Mouse (Mus musculus) liver, embryonic 11.5 days (tissue): ENCODE measurements around the gene Nova2. TPM values are rescaled to one million over a fixed set of nuclear protein-coding genes. Genes with fewer than 3 reads are reported as not detected.
A peak's percentile ranks its signal among the peaks of the same experiment; 100 is the strongest.

Experiments
- ATAC-seq: fragments of 200-750 bp; cut with Nextera tagmentation; replicated peaks from 2 replicates; pipeline ENCODE4 v1.8.0; 2017; ENCODE audit warnings: moderate number of reproducible peaks, mild to moderate bottlenecking, moderate TSS enrichment, moderate library complexity; ENCODE audit not compliant: low FRiP score
- DNase-seq: peaks from one replicate; pipeline ENCODE4 v3.0.0-alpha.2; 2017; ENCODE audit warnings: low spot score
- H3K27ac ChIP-seq: fragments of 300-500 bp; sonication (generic); 2 replicates; pipeline ENCODE4 v1.5.1; 2014; ENCODE audit warnings: mild to moderate bottlenecking, low read depth, low read length, control low read depth
- H3K27me3 ChIP-seq: fragments of 300-500 bp; sonication (generic); replicated peaks from 2 replicates; pipeline ENCODE4 v1.6.1; 2014; ENCODE audit warnings: low read length, mixed read lengths; ENCODE audit not compliant: control insufficient read depth, insufficient read depth
- H3K36me3 ChIP-seq: fragments of 300-500 bp; sonication (generic); 2 replicates; pipeline ENCODE4 v1.6.1; 2014; ENCODE audit warnings: mild to moderate bottlenecking, low read length, moderate library complexity, mixed read lengths; ENCODE audit not compliant: control insufficient read depth, insufficient read depth
- H3K4me1 ChIP-seq: fragments of 300-500 bp; sonication (generic); replicated peaks from 2 replicates; pipeline ENCODE4 v1.6.1; 2014; ENCODE audit warnings: low read length, mixed read lengths; ENCODE audit not compliant: control insufficient read depth, insufficient read depth
- H3K4me2 ChIP-seq: fragments of 300-500 bp; sonication (generic); 2 replicates; pipeline ENCODE4 v1.6.1; 2014; ENCODE audit warnings: mild to moderate bottlenecking, control low read depth, moderate library complexity
- H3K4me3 ChIP-seq: fragments of 300-500 bp; sonication (generic); 2 replicates; pipeline ENCODE4 v1.5.1; 2014; ENCODE audit warnings: low read depth, low read length, control low read depth
- H3K9ac ChIP-seq: fragments of 300-500 bp; sonication (generic); 2 replicates; pipeline ENCODE4 v1.6.1; 2014; ENCODE audit warnings: low read depth, low read length, control low read depth
- H3K9me3 ChIP-seq: fragments of 300-500 bp; sonication (generic); 2 replicates; pipeline ENCODE4 v1.6.1; 2016; ENCODE audit warnings: low read length, inconsistent platforms, mixed read lengths; ENCODE audit not compliant: control insufficient read depth
- WGBS: fragments of 180-500 bp; shearing (Covaris S2); extraction: QIAGEN DNeasy Blood & Tissue Kit; methylation state at CpG from one replicate; pipeline ENCODE4 v1.1.7; 2014; 5-methylcytosine and 5-hydroxymethylcytosine counted together
- polyA plus RNA-seq: library from polyadenylated mRNA; unstranded; fragments of >200 nt; fragmentation: Nextera tagmentation; extraction: Ambion mirVana; gene quantifications from 2 replicates; pipeline ENCODE4 v1.2.1, GENCODE M21; 2014

The Nova2 gene
- polyA plus RNA-seq, 1 experiment from 2014 or later = 0.41 TPM

DNA sequence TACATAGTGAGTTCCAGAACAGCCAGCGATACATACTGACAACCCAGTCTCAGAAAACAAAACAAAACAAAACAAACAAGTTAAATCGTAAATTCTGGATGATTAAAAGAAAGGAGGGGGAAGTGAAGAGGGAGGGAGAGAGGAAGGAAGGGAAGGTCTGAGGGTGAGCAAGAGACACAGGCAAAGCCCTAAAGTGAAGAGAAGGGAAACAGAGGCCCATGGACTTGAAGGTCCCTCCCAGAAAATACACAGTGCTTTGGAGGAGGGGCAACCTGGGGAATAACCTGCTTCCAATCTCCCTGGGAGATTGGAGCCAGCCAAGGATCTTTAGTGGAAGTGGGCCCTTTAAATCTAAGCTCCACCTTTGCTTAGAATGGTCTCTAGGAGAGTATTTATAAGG is 61.4 kb downstream of the Nova2 start, which contains the start of gene Nanos2:
TSS of gene Nanos2 (plus strand) at position 301 of the 400 bp plus-strand sequence.
- no peak for ATAC-seq
- H3K27me3 ChIP-seq = peaks cover 35% of the 10 kb centered on the region

GRCm38 (mm10) chr7:18987747-18988146 is 62.1 kb downstream of the Nova2 start:
- ATAC-seq = no peak
- 63% methylated on average over 13 of the region's 13 CpGs for WGBS

More for the DNA sequence above, 61.4 kb downstream of the Nova2 start, which contains the start of gene Nanos2:
- H3K4me3 ChIP-seq = no peak within 1 kb of the TSS
- no peak within 1 kb of the TSS for H3K9ac ChIP-seq
- no peaks in the 10 kb centered on the region for H3K9me3 ChIP-seq
- no peak within 1 kb of the TSS for H3K4me2 ChIP-seq
- H3K27ac ChIP-seq = no peak within 1 kb of the TSS
- 60% methylated on average over 2 of the region's 2 CpGs for WGBS
- no peaks in the 10 kb centered on the region for H3K36me3 ChIP-seq
- H3K4me1 ChIP-seq = peaks cover 12% of the 10 kb centered on the region
- DNase-seq = no peak

GRCm38 (mm10) chr7:18988780-18989179 is 63.1 kb downstream of the Nova2 start:
- no peak overlapping the region for H3K27ac ChIP-seq
- ATAC-seq (no peak), DNase-seq (no peak)
- H3K36me3 ChIP-seq = no peaks in the 10 kb centered on the region
- H3K27me3 ChIP-seq = peaks cover 51% of the 10 kb centered on the region
- H3K4me2 ChIP-seq = no peak overlapping the region
- H3K4me3 ChIP-seq = no peak overlapping the region
- 57% methylated on average over 6 of the region's 6 CpGs for WGBS
- H3K4me1 ChIP-seq = peaks cover 12% of the 10 kb centered on the region
- no peaks in the 10 kb centered on the region for H3K9me3 ChIP-seq
- H3K9ac ChIP-seq = no peak overlapping the region

More at GRCm38 (mm10) chr7:18987747-18988146, 62.1 kb downstream of the Nova2 start:
- H3K4me1 ChIP-seq = peaks cover 12% of the 10 kb centered on the region
- no peak overlapping the region for H3K4me3 ChIP-seq
- H3K27me3 ChIP-seq = peaks cover 42% of the 10 kb centered on the region
- DNase-seq = no peak
- H3K4me2 ChIP-seq = no peak overlapping the region
- H3K9ac ChIP-seq = no peak overlapping the region
- H3K9me3 ChIP-seq = no peaks in the 10 kb centered on the region
- no peak overlapping the region for H3K27ac ChIP-seq
- H3K36me3 ChIP-seq = no peaks in the 10 kb centered on the region

DNA sequence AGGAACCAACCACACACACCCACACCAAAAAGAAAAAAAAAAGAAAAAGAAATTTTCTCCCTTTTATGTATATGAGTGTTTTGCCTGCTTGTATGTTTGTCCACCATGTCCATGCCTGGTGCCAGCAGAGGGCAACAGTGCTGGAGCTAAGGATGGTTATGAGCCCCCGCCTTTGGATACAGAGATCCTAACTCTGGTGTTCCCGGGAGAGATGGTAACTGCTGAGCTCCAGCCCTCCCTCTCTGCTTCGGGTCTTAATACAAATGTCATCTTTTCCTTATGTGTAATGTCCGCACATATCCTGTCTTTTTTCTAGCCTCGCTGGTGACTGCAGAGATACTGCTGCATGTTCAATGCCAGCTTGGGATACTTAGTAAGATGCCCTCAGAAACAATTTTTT is 64.3 kb downstream of the Nova2 start:
- no peak for DNase-seq
- Histone ChIP-seq H3K9ac (no peak overlapping the region), H3K9me3 (no peaks in the 10 kb centered on the region), H3K4me2 (peak overlapping the region; percentile 82), H3K27ac (no peak overlapping the region), H3K27me3 (peaks cover 55% of the 10 kb centered on the region), H3K4me3 (peak overlapping the region; percentile 42), H3K4me1 (peaks cover 12% of the 10 kb centered on the region), H3K36me3 (no peaks in the 10 kb centered on the region)
- no peak for ATAC-seq
- 13% methylated on average over 5 of the region's 5 CpGs for WGBS

GRCm38 (mm10) chr7:18990601-18991295 is 65.1 kb downstream of the Nova2 start, which contains the start of gene Mypop:
Gene Mypop (plus strand): TSS chr7:18991245.
- H3K4me3 ChIP-seq = peak within 1 kb of the TSS; percentile 42
- peak within 1 kb of the TSS; percentile 82 for H3K4me2 ChIP-seq
- no peaks in the 10 kb centered on the region for H3K36me3 ChIP-seq
- DNase-seq (peak; percentile 98), ATAC-seq (peak; percentile 90)
- WGBS = under 1% methylated on average over 36 of the region's 37 CpGs
- peaks cover 55% of the 10 kb centered on the region for H3K27me3 ChIP-seq
- peaks cover 12% of the 10 kb centered on the region for H3K4me1 ChIP-seq
- H3K9ac ChIP-seq = peak within 1 kb of the TSS; percentile 30
- H3K9me3 ChIP-seq = no peaks in the 10 kb centered on the region
- no peak within 1 kb of the TSS for H3K27ac ChIP-seq

DNA sequence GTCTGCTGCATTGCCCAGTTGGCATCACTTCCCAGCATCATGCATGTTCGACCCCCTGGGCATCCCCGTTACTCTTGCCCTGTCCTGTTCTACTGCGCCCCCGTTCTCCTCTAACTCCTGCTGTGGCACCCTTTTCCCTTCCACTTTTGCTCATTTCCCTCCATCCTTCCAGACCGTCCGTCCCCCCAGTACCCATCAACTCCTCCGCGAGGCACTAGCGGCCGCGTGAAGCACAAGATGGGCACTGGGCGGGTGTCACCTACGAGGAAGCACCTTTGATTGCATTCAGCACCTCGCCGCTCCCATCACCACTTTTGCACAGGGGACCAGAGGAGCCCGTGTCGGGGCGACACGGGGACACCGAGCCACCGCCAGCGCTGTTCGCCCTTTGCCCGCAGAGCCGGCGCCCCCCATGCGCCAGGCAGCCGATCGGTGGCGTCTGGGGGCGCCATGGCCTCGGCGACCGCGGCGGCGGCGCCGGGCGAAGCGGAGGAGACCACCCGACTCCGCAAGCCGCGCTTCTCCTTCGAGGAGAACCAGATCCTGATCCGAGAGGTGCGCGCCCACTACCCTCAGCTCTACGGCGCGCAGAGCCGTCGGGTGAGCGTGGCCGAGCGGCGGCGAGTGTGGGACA is 66.1 kb downstream of the Nova2 start:
- WGBS = 1% methylated on average over 59 of the region's 59 CpGs
- Histone ChIP-seq H3K27ac (no peak overlapping the region), H3K4me3 (peak overlapping the region; percentile 42), H3K36me3 (0 out of 2 replicates have a peak, but pooled peaks cover 3% of the 10 kb centered on the region), H3K4me2 (peak overlapping the region; percentile 82), H3K9me3 (no peaks in the 10 kb centered on the region), H3K4me1 (peaks cover 12% of the 10 kb centered on the region), H3K9ac (peak overlapping the region; percentile 30), H3K27me3 (peaks cover 55% of the 10 kb centered on the region)
- ATAC-seq (no peak), DNase-seq (peak; percentile 47)

- WGBS = 4% methylated on average over 31 of the region's 31 CpGs
- H3K4me2 ChIP-seq = peak overlapping the region; percentile 82
- peak overlapping the region; percentile 42 for H3K4me3 ChIP-seq
- ATAC-seq (no peak), DNase-seq (no peak)
- peaks cover 55% of the 10 kb centered on the region for H3K27me3 ChIP-seq
- H3K9me3 ChIP-seq = no peaks in the 10 kb centered on the region
- H3K27ac ChIP-seq = no peak overlapping the region
- peaks cover 12% of the 10 kb centered on the region for H3K4me1 ChIP-seq
- peaks cover 3% of the 10 kb centered on the region; the same call in 1 of the 2 replicates for H3K36me3 ChIP-seq
- H3K9ac ChIP-seq = peak overlapping the region; percentile 6; the same call in 1 of the 2 replicates
Observed at GRCm38 (mm10) chr7:18992294-18992675, 66.6 kb downstream of the Nova2 start.

GRCm38 (mm10) chr7:18993036-18993435 is 67.3 kb downstream of the Nova2 start:
- H3K36me3 ChIP-seq = peaks cover 7% of the 10 kb centered on the region; the same call in 1 of the 2 replicates
- DNase-seq (no peak), ATAC-seq (no peak)
- peaks cover 52% of the 10 kb centered on the region for H3K27me3 ChIP-seq
- no peak overlapping the region for H3K27ac ChIP-seq
- no peak overlapping the region; the same call in 1 of the 2 replicates for H3K4me2 ChIP-seq
- no peak overlapping the region for H3K4me3 ChIP-seq
- peaks cover 12% of the 10 kb centered on the region for H3K4me1 ChIP-seq
- H3K9me3 ChIP-seq = no peaks in the 10 kb centered on the region
- H3K9ac ChIP-seq = no peak overlapping the region
- WGBS = 91% methylated on average over 5 of the region's 5 CpGs
